Mouse (Mus musculus): ENCODE results near the gene Serinc3.

DNA sequence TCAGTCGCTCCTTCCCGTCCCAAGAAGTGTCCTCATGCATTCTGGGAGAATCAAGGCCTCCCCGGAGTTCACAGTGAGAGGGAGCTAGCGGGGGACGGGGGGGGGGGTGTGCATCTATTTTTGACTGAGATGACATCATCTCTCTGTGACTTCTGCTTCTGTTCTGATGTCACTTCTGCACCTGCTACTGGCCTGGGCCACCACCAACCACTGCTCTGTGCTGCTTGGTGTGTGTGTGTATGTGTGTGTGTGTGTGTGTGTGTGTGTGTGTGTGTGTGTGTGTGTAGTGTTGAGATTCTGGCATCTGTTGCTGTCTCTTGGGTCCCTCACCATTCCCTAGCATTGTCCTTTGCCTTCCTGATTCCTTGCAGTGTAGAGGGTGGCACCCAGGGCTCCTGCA is 57.4 kb downstream of the Serinc3 start:
- TF ChIP-seq POLR2A (IDR thresholded peaks at IDR 0.05; ENCODE audit: insufficient read length, low read depth) (no peak), CEBPB (IDR thresholded peaks at IDR 0.05; ENCODE audit: insufficient read depth, poor library complexity, severe bottlenecking) (no peak)

Data from myocyte (in vitro differentiated cells).